8 mouse cellular contexts compared by ENCODE assay signal in the genomic region with DNA sequence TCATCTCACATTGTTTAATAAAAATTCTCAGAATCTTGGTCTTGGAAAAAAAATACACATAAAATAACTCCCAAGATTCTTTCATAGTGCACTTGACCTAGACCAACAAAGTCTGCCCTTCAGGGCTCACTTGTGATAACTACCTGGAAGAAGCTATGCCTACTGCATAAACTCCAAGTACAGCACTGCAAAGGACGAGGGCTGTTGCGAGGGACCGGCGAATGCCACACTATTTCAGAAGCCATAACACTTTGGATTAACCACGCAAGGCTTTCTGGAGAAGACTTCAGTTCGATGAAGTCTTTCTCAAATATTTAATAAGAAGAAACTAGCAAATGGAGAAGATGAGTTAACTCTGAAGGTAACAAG. TPM values are rescaled to one million over a fixed set of nuclear protein-coding genes. Genes with fewer than 3 reads are reported as not detected.
DNase-seq lines count a peak whose midpoint lies in the region; ATAC-seq lines count a peak whose summit lies in the region.

No protein-coding gene starts in this region.

- H3K4me2 ChIP-seq in lung, embryonic 16.5 days (ENCODE audit: low read depth, low read length) = peak overlapping the region; percentile 73
- peak overlapping the region; percentile 41 for H3K4me2 ChIP-seq in neural tube, embryonic 14.5 days (ENCODE audit: low read depth, low read length)

- peak; percentile 34 for ATAC-seq in lung, embryonic 16.5 days (ENCODE audit: low read depth)
- ATAC-seq in erythroblast, adult 5-6 weeks (replicated peaks; ENCODE audit: low FRiP score, poor library complexity, severe bottlenecking) = 0 out of 2 replicates have a peak, but pooled peaks have one; percentile 38
- ATAC-seq in neural tube, embryonic 14.5 days (ENCODE audit: low read depth) = peak; percentile 35

- H3K4me1 ChIP-seq in lung, embryonic 16.5 days (replicated peaks; ENCODE audit: control insufficient read depth, insufficient read depth, low read length) = peaks cover 4% of the 10 kb centered on the region; the same call in 1 of the 2 replicates
- H3K4me1 ChIP-seq in limb, embryonic 10.5 days = peaks cover 6% of the 10 kb centered on the region; the same call in 1 of the 2 replicates
- H3K4me1 ChIP-seq in neural tube, embryonic 14.5 days (ENCODE audit: control insufficient read depth, insufficient read depth, low read length) = peaks cover 4% of the 10 kb centered on the region; the same call in 1 of the 2 replicates

- peak overlapping the region; percentile 62 for H3K9ac ChIP-seq in lung, embryonic 16.5 days (ENCODE audit: low read length)
- H3K9ac ChIP-seq in neural tube, embryonic 14.5 days (replicated peaks; ENCODE audit: low read depth, low read length) = no peak overlapping the region

- no peaks in the 10 kb centered on the region for H3K36me3 ChIP-seq in lung, embryonic 16.5 days (ENCODE audit: control insufficient read depth, insufficient read depth, low read length)
- H3K36me3 ChIP-seq in limb, embryonic 10.5 days = no peaks in the 10 kb centered on the region
- H3K36me3 ChIP-seq in neural tube, embryonic 14.5 days (ENCODE audit: control insufficient read depth, insufficient read depth, low read length) = no peaks in the 10 kb centered on the region

- H3K27ac ChIP-seq in lung, embryonic 16.5 days (ENCODE audit: low read length) = peak overlapping the region; percentile 64; the same call in 1 of the 2 replicates
- H3K27ac ChIP-seq in limb, embryonic 10.5 days = peak overlapping the region; percentile 88
- H3K27ac ChIP-seq in neural tube, embryonic 14.5 days (ENCODE audit: low read depth, low read length) = no peak overlapping the region

- 31% methylated on average over 6 of the region's 6 CpGs for WGBS in lung, embryonic 16.5 days
- WGBS in limb, embryonic 10.5 days = 54% methylated on average over 6 of the region's 6 CpGs
- whole genome bisulfite sequencing in neural tube, embryonic 14.5 days = 43% methylated on average over 6 of the region's 6 CpGs

- no peaks in the 10 kb centered on the region for H3K27me3 ChIP-seq in lung, embryonic 16.5 days (ENCODE audit: control insufficient read depth, insufficient read depth, low read depth, low read length)
- H3K27me3 ChIP-seq in limb, embryonic 10.5 days (ENCODE audit: low read depth, poor library complexity, severe bottlenecking) = no peaks in the 10 kb centered on the region
- H3K27me3 ChIP-seq in neural tube, embryonic 14.5 days (ENCODE audit: control insufficient read depth, insufficient read depth, low read length) = peaks cover 3% of the 10 kb centered on the region; the same call in 1 of the 2 replicates

- H3K9me3 ChIP-seq in lung, embryonic 16.5 days (ENCODE audit: control insufficient read depth, low read length) = no peaks in the 10 kb centered on the region
- H3K9me3 ChIP-seq in limb, embryonic 10.5 days (replicated peaks) = no peaks in the 10 kb centered on the region
- H3K9me3 ChIP-seq in neural tube, embryonic 14.5 days (ENCODE audit: control insufficient read depth, low read length) = no peaks in the 10 kb centered on the region

- DNase-seq in lung, postnatal 10 days = no peak
- peak; percentile 39 for DNase-seq in limb, embryonic 10.5 days (ENCODE audit: low spot score)
- no peak for DNase-seq in left cerebral cortex, adult 8-10 months (ENCODE audit: low spot score in 2 of 2)
- no peak for DNase-seq in Muller cell, postnatal 12 days (ENCODE audit: inconsistent ontology term)
- no peak for DNase-seq in retina, postnatal 1 day

- peak overlapping the region; percentile 68 for H3K4me3 ChIP-seq in lung, embryonic 16.5 days (ENCODE audit: low read length)
- H3K4me3 ChIP-seq in limb, embryonic 10.5 days = peak overlapping the region; percentile 77
- peak overlapping the region; percentile 64 for H3K4me3 ChIP-seq in neural tube, embryonic 14.5 days (ENCODE audit: low read depth, low read length)

RNA-seq across cellular contexts. Expression of gene Sdhaf3, which starts 0.4 kb away (rescaled TPM):
- polyA plus RNA-seq in lung, embryonic 16.5 days (2015; fragmentation: Nextera tagmentation; extraction: Ambion mirVana) = 3.6 and 4.4 TPM in 2 replicates
- 0.63 TPM in 1 of 2 replicates, not detected in the other for total RNA-seq in erythroblast, adult 5-6 weeks (2015; ENCODE audit: low replicate concordance)
- total RNA-seq in erythroblast, adult 5-6 weeks (2017; ENCODE audit: low replicate concordance) = 0.70 TPM in 1 of 2 replicates, not detected in the other
- polyA plus RNA-seq in limb, embryonic 10.5 days (2016; fragmentation: Nextera tagmentation; extraction: Ambion mirVana) = 6.7 and 6.8 TPM in 2 replicates
- 8.3 TPM in 2 replicates for polyA plus RNA-seq in neural tube, embryonic 14.5 days (2014; fragmentation: Nextera tagmentation; extraction: Ambion mirVana)
- total RNA-seq in left cerebral cortex, adult 8-10 months (2022) = 1 to 10 TPM; 5.1 to 7.4 (median 6.4) TPM
